Mouse (Mus musculus): ENCODE measurements at regions not wholly inside any gene's neighbourhood (a gene's known extent, or its start where the extent isn't known, plus 50 kb on each side); places are given as distances from the start of the nearest gene placed in this dataset.

GRCm38 (mm10) chr13:84514981-84515510 is 292.9 kb downstream of the Tmem161b start:
- DNase-seq = peak; percentile 1

Measured in adrenal gland, adult 2 months (tissue).